Mouse (Mus musculus) liver, embryonic 11.5 days (tissue): ENCODE measurements around the gene Manf. TPM values are rescaled to one million over a fixed set of nuclear protein-coding genes. Genes with fewer than 3 reads are reported as not detected.

Experiments used
- ATAC-seq: fragments of 200-750 bp; cut with Nextera tagmentation; replicated peaks from 2 replicates; pipeline ENCODE4 v1.8.0; 2017; ENCODE audit warnings: moderate number of reproducible peaks, mild to moderate bottlenecking, moderate TSS enrichment, moderate library complexity; ENCODE audit not compliant: low FRiP score
- DNase-seq: peaks from one replicate; pipeline ENCODE4 v3.0.0-alpha.2; 2017; ENCODE audit warnings: low spot score
- H3K27ac ChIP-seq: fragments of 300-500 bp; sonication (generic); 2 replicates; pipeline ENCODE4 v1.5.1; 2014; ENCODE audit warnings: mild to moderate bottlenecking, low read depth, low read length, control low read depth
- H3K27me3 ChIP-seq: fragments of 300-500 bp; sonication (generic); replicated peaks from 2 replicates; pipeline ENCODE4 v1.6.1; 2014; ENCODE audit warnings: low read length, mixed read lengths; ENCODE audit not compliant: control insufficient read depth, insufficient read depth
- H3K36me3 ChIP-seq: fragments of 300-500 bp; sonication (generic); 2 replicates; pipeline ENCODE4 v1.6.1; 2014; ENCODE audit warnings: mild to moderate bottlenecking, low read length, moderate library complexity, mixed read lengths; ENCODE audit not compliant: control insufficient read depth, insufficient read depth
- H3K4me1 ChIP-seq: fragments of 300-500 bp; sonication (generic); replicated peaks from 2 replicates; pipeline ENCODE4 v1.6.1; 2014; ENCODE audit warnings: low read length, mixed read lengths; ENCODE audit not compliant: control insufficient read depth, insufficient read depth
- H3K4me2 ChIP-seq: fragments of 300-500 bp; sonication (generic); 2 replicates; pipeline ENCODE4 v1.6.1; 2014; ENCODE audit warnings: mild to moderate bottlenecking, control low read depth, moderate library complexity
- H3K4me3 ChIP-seq: fragments of 300-500 bp; sonication (generic); 2 replicates; pipeline ENCODE4 v1.5.1; 2014; ENCODE audit warnings: low read depth, low read length, control low read depth
- H3K9ac ChIP-seq: fragments of 300-500 bp; sonication (generic); 2 replicates; pipeline ENCODE4 v1.6.1; 2014; ENCODE audit warnings: low read depth, low read length, control low read depth
- H3K9me3 ChIP-seq: fragments of 300-500 bp; sonication (generic); 2 replicates; pipeline ENCODE4 v1.6.1; 2016; ENCODE audit warnings: low read length, inconsistent platforms, mixed read lengths; ENCODE audit not compliant: control insufficient read depth
- WGBS: fragments of 180-500 bp; shearing (Covaris S2); extraction: QIAGEN DNeasy Blood & Tissue Kit; methylation state at CpG from one replicate; pipeline ENCODE4 v1.1.7; 2014; 5-methylcytosine and 5-hydroxymethylcytosine counted together
- polyA plus RNA-seq: library from polyadenylated mRNA; unstranded; fragments of >200 nt; fragmentation: Nextera tagmentation; extraction: Ambion mirVana; gene quantifications from 2 replicates; pipeline ENCODE4 v1.2.1, GENCODE M21; 2014

Gene Manf
- polyA plus RNA-seq, 1 experiment from 2014 or later = 352 TPM

DNA sequence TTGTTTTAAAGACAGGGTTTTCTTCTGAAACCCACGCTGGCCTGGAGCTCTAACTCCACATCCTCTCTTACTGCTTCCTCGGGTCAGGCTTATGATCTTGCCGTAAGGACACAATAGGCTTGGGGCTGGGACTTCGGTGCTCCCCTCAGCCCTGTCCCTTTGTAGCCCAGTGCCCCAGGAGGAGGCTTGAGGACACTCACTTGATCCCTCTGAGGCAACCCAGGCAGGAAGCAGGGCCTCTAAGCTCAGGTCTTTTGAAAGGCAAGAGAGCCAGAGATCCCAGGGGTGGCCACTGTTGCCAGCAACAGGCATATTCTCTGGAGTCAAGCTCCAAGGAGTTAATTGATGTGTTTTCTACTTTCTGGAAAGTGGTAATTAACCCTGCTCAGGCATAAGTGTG, 12.3 kb downstream of the Manf start:
- H3K4me3 ChIP-seq = no peak overlapping the region
- no peak for ATAC-seq
- H3K27ac ChIP-seq = no peak overlapping the region
- H3K9ac ChIP-seq = no peak overlapping the region
- 79% methylated on average over 4 of the region's 4 CpGs for WGBS
- H3K36me3 ChIP-seq = peaks cover 26% of the 10 kb centered on the region
- H3K4me1 ChIP-seq = peaks cover 12% of the 10 kb centered on the region
- no peak for DNase-seq
- no peaks in the 10 kb centered on the region for H3K27me3 ChIP-seq
- no peaks in the 10 kb centered on the region for H3K9me3 ChIP-seq
- H3K4me2 ChIP-seq = no peak overlapping the region

DNA sequence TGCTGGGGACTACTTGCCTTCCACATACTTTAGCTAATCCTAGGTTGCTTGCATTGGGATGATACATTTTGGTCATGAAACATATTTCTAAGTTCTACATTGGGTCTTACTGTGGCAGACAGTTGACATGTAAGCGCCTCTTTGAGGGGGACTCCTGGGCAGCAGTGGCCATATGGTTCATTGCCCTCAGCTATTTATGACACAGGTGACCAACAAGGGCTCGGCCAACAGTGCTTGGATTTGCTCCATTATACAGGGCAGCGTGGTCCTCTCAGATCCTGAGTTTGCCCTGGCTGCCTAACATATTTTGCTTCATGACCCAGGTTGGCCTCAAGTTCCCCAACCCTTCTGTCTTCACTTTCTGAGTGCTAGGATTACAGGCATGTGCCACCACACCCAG, 15.1 kb downstream of the Manf start:
- WGBS = 87% methylated on average over 3 of the region's 3 CpGs
- H3K36me3 ChIP-seq = peaks cover 20% of the 10 kb centered on the region

DNA sequence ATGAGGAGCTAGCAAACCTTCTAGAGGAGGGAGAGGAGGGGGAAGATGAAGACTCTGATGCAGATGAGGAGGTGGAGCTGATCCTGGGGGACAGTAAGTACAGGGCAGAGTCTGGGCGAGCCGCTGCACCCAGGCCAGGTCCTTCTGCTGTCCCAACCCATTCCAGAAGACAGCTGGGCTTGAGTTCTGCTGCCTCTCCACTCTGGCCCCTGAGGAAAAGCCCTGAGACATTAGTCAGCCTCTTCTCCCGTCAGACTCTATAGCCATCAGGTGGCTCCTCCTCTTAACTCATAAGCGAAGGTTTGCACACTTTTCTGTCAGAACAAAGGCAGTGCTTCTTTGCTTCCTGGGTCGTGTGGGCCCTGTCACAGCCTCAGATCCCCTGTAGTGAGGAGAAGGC, 17.6 kb downstream of the Manf start:
- Histone ChIP-seq H3K4me3 (no peak overlapping the region), H3K4me1 (no peaks in the 10 kb centered on the region), H3K4me2 (no peak overlapping the region), H3K27ac (no peak overlapping the region), H3K36me3 (peaks cover 18% of the 10 kb centered on the region), H3K9ac (no peak overlapping the region), H3K27me3 (no peaks in the 10 kb centered on the region), H3K9me3 (no peaks in the 10 kb centered on the region)
- 86% methylated on average over 5 of the region's 5 CpGs for WGBS
- DNase-seq (no peak), ATAC-seq (no peak)

More for the DNA sequence above, 15.1 kb downstream of the Manf start:
- Histone ChIP-seq H3K27me3 (no peaks in the 10 kb centered on the region), H3K4me2 (no peak overlapping the region), H3K9me3 (no peaks in the 10 kb centered on the region), H3K9ac (no peak overlapping the region), H3K4me1 (no peaks in the 10 kb centered on the region), H3K27ac (no peak overlapping the region), H3K4me3 (no peak overlapping the region)
- no peak for DNase-seq
- no peak for ATAC-seq

DNA sequence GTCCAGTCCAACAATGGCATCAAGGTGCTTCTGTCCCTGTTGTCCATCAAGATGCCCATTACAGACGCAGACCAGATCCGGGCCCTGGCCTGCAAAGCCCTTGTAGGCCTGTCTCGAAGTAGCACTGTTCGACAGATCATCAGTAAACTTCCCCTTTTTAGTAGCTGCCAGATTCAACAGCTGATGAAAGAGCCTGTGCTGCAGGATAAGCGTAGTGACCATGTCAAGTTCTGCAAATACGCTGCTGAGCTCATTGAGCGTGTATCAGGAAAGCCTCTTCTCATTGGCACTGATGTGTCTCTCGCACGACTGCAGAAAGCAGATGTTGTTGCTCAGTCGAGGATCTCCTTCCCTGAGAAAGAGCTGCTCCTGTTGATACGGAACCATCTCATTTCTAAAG, 33.7 kb downstream of the Manf start:
- Histone ChIP-seq H3K27ac (no peak overlapping the region), H3K9me3 (no peaks in the 10 kb centered on the region), H3K36me3 (peaks cover 36% of the 10 kb centered on the region), H3K4me2 (no peak overlapping the region), H3K4me1 (no peaks in the 10 kb centered on the region), H3K9ac (no peak overlapping the region), H3K27me3 (no peaks in the 10 kb centered on the region), H3K4me3 (no peak overlapping the region)
- ATAC-seq (no peak), DNase-seq (no peak)
- WGBS = 69% methylated on average over 11 of the region's 11 CpGs

DNA sequence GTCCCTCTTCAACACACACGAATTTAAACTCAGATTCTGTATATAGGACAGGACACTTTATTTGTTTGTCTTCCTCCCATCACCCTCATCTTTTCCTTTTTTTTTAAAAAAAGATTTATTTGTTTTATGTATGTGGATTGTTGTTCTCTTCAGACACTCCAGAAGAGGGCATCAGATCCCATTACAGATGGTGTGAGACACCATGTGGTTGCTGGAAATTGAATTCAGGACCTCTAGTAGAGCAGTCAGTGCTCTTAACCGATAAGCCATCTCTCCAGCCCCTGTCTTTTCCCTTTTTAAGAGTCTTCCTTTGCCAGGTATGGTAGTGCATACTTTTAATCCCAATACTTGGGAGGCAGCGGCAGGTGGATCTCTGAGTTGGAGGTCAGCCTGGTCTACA, 35.1 kb downstream of the Manf start:
- no peak overlapping the region for H3K4me3 ChIP-seq
- peaks cover 33% of the 10 kb centered on the region for H3K36me3 ChIP-seq
- H3K4me2 ChIP-seq = no peak overlapping the region
- ATAC-seq = no peak
- no peak for DNase-seq
- H3K9ac ChIP-seq = no peak overlapping the region
- H3K9me3 ChIP-seq = no peaks in the 10 kb centered on the region
- 79% methylated on average over 3 of the region's 3 CpGs for WGBS
- H3K4me1 ChIP-seq = no peaks in the 10 kb centered on the region
- no peaks in the 10 kb centered on the region for H3K27me3 ChIP-seq
- no peak overlapping the region for H3K27ac ChIP-seq

DNA sequence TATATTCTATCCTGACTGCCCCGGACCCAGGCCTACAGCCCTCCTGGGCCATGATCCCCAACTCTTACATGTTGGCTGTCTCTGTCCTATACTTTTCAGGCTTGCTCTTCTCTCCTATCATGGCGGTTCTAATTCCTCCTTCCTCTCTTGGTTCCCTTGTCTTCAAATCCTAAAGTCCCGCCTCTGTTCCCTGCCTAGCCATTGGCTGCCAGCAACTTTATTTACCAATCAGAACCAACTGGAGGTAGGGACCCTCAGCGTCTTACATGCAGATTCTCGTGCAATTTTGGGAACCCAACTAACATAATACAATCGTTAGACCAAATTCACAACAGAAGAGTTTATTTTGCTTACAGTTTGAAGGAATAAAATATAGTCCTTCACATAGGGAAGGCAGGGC, 49.0 kb downstream of the Manf start:
- 87% methylated on average over 6 of the region's 6 CpGs for WGBS
- peaks cover 39% of the 10 kb centered on the region for H3K36me3 ChIP-seq

DNA sequence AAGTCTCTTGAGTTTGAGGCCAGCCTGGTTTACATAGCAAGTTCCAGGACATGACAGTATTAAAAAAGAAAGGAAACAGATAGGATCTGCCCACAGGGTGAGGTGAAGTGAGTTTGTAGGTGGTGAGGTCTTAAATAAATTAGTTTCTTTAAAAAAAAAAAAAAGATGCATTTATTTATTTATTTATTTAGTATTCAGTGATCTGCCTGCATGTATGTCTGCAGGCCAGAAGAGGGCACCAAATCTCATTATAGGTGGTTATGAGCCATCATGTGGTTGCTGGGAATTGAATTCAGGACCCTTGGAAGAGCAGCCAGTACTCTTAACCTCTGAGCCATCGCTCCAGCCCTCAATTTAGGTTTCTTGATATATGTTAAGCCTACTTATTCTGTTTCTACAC, 51.2 kb downstream of the Manf start:
- H3K27ac ChIP-seq = no peak overlapping the region
- no peaks in the 10 kb centered on the region for H3K27me3 ChIP-seq
- H3K9ac ChIP-seq = no peak overlapping the region
- H3K4me2 ChIP-seq = no peak overlapping the region
- H3K36me3 ChIP-seq = peaks cover 43% of the 10 kb centered on the region
- WGBS = 91% methylated on average over 1 of the region's 1 CpGs
- no peaks in the 10 kb centered on the region for H3K9me3 ChIP-seq
- H3K4me1 ChIP-seq = no peaks in the 10 kb centered on the region
- no peak overlapping the region for H3K4me3 ChIP-seq
- ATAC-seq = no peak
- DNase-seq = no peak

More for the DNA sequence above, 49.0 kb downstream of the Manf start:
- no peaks in the 10 kb centered on the region for H3K9me3 ChIP-seq
- no peaks in the 10 kb centered on the region for H3K27me3 ChIP-seq
- no peak for DNase-seq
- H3K4me2 ChIP-seq = no peak overlapping the region
- H3K4me3 ChIP-seq = no peak overlapping the region
- ATAC-seq = no peak
- no peak overlapping the region for H3K9ac ChIP-seq
- H3K4me1 ChIP-seq = no peaks in the 10 kb centered on the region
- no peak overlapping the region for H3K27ac ChIP-seq

DNA sequence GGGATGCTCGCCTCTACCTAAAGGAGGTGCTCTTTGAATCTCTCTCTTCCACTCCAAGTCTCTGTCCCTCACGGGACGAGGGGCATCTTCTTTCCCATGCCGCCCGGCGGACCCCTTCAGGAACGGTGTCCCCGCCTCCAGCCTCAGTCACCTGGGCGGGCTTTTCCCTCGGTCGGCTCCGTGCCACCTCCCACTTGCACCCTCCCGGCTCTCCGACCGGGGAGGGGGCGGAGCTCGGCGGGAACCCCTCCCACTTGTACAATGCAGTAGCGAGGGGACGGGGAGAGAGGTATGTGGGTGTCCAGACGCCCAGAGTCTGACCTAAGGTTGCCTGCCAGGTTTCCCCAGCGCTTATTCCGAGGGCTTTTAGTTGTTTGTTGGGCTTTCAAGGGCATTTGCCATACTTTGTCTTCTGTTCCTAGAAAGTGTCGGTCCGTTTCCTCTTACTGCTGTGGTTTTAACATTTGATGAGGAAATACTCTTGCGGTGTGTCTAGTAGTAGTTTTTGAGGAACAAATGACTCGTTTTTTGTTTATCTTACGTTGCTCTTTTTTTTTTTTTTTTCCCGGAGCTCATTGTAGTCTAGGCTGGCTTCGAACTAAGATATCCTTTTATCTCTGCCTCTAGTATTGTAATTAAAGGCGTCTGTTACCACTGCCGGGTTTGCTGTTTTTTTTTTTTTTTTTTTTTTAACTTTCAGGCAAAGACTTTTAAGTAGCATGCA, 69.2 kb downstream of the Manf start:
- DNase-seq (peak; percentile 92), ATAC-seq (peak; percentile 87)
- Histone ChIP-seq H3K27ac (peak overlapping the region; percentile 97), H3K27me3 (no peaks in the 10 kb centered on the region), H3K9ac (peak overlapping the region; percentile 98), H3K4me1 (no peaks in the 10 kb centered on the region), H3K4me3 (peak overlapping the region; percentile 99), H3K36me3 (no peaks in the 10 kb centered on the region), H3K4me2 (peak overlapping the region; percentile 77), H3K9me3 (no peaks in the 10 kb centered on the region)
- WGBS = 1% methylated on average over 32 of the region's 32 CpGs

DNA sequence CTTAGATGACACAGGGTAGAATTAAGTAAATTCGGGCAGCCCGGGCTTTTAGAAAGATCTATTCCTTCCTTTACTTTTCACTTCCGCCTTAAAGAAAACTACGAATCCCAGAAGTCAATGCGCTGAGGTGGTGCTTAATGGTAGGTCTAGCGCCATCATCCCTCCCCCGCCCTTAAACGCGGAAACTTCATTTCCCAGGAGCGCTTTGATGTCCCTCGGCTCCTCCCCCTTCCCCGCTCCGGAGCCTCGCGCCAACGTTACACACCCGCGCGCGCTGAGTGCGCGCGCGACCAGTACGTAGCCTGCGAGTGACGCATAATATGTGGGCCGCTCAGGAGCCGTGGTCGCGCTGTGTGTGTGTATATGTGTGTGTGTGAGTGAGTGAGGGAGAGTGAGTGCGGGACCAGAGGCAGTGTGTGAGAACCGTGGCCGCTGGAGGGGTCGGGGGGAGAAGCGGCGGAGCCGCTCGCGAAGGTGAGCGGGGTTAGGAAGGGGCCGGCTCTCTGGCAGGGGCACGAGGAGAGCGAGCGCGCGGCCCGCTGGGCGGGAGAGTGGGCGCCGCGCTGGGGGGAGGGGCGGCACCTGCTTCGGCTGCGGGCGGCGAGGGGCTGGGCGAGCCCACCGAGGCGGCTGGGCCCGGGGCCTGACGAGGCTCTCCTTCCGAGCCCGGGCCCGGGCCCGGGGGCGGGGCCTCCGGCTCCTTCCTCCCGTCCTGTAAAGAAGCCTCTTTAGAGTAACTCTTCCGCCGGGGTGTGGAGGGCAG, 70.0 kb downstream of the Manf start, which contains the start of gene Dcaf1:
TSS of gene Dcaf1 (plus strand) at position 257 of the 763 bp plus-strand sequence.
- DNase-seq (peak; percentile 88), ATAC-seq (peak; percentile 94)
- H3K27me3 ChIP-seq = no peaks in the 10 kb centered on the region
- peak within 1 kb of the TSS; percentile 97 for H3K27ac ChIP-seq
- peak within 1 kb of the TSS; percentile 77 for H3K4me2 ChIP-seq
- no peaks in the 10 kb centered on the region for H3K36me3 ChIP-seq
- peak within 1 kb of the TSS; percentile 98 for H3K9ac ChIP-seq
- peak within 1 kb of the TSS; percentile 99 for H3K4me3 ChIP-seq
- no peaks in the 10 kb centered on the region for H3K4me1 ChIP-seq
- H3K9me3 ChIP-seq = no peaks in the 10 kb centered on the region
- WGBS = under 1% methylated on average over 69 of the region's 71 CpGs
